Mouse (Mus musculus) right cerebral cortex, adult 2 months (tissue): ENCODE measurements around the gene Olfr338.
"Not testable (repeated sequence)": the region's sequence is repeated elsewhere in the genome, so short reads cannot be mapped to it uniquely, and the experiment has no call there.

Source experiments
- DNase-seq, 2 experiments: peaks; one replicate each; pipeline ENCODE4 v3.0.0; 2021 to 2022; ENCODE audit warnings: low spot score in 2 of 2

The Olfr338 gene

GRCm38 (mm10) chr2:36373219-36373618 is at the start of gene Olfr338:
TSS of gene Olfr338 (plus strand) at chr2:36373519.
- DNase-seq = no peak

- not testable (repeated sequence) for DNase-seq
Observed at GRCm38 (mm10) chr2:36415174-36415573, 41.9 kb downstream of the Olfr338 start.

- DNase-seq = not testable (repeated sequence)
Observed at GRCm38 (mm10) chr2:36415591-36415990, 42.3 kb downstream of the Olfr338 start.

- DNase-seq = no peak
Observed at GRCm38 (mm10) chr2:36418647-36419046, 45.3 kb downstream of the Olfr338 start, which contains the start of gene Olfr339. TSS of gene Olfr339 (plus strand) at chr2:36418947.
